Mouse (Mus musculus) right cerebral cortex, postnatal 14 days (tissue): Measurements from ENCODE around the gene Ppp1r14d.

Source experiments
- DNase-seq: peaks from one replicate; pipeline ENCODE4 v3.0.0; 2022

Ppp1r14d gene

DNA sequence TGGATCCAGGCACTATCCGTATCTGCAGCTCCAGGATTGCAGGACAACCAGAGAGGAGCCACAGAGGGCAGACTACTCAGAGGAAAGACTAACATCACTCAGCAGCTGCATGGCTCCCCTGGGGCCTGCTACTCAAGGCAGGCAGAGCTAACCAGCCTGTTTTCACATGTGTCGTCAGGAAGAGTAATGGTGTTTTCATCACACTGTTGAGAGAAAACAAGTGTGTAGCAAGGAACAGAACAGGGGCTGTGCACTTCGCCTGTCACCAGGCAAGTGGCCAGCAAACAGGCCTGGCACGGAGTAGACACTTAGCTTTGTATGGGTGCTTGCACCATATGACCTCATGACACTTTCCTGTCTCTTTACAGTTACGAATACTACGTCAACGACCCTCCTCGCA is 58.1 kb downstream of the Ppp1r14d start:
- DNase-seq, result no peak

DNA sequence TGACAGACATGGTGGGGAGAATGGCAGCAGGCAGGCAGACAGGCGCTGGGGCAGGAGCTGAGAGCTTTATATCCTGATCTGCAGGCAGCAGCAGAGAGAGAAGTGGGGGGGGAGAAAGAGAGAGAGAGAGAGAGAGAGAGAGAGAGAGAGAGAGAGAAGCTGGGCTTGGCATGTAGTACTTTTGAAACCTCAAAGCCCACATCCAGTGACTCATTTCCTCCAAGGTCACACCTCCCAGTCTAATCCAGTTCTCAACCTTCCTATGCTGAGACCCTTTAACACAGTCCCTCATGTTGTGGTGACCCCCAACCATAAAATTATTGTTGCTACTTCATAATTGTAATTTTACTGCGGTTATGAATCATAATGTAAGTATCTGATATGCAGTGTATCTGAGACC is 59.4 kb downstream of the Ppp1r14d start:
- no peak for DNase-seq
